Mouse (Mus musculus): Measurements from ENCODE around the gene Sgta.

Sgta gene

DNA sequence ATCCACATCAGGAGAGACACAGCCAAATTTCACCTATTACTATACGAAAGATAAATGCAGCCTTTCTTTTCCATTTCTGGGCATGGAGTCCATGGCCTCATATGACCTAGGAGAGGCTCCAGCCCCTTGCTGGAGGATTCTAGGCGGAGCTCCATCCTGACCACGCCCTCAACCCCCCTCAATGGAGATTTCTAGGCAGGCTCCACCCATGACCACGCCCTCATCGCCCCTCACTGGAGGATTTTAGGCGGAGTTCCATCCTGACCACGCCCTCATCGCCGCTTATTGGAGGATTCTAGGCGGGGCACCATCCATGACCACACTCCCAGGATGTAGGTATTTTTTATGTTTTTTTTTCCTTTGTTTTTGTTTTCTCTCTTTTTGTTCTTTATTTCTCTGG lies 41.7 kb downstream of the Sgta start:
- peak in 1 of 2 experiments; percentile 28 for DNase-seq

DNA sequence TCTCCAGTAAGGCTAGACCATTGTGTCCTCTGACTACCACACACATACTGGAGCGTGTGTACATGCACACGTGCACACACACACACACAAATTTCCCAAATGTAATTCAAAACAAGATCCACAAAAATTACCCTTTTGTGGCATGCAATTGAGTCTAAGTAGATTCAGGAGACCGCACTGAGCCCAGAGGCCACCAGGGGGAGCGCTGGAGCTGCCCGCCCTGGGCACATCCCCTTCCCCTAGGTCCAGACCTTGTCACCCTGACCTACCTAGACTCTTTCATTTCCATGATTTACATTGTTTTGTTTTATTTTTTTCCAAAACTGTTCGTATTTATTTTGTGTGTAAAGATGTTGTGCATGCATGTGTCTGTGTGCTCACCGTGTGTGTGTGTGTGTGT lies 43.3 kb downstream of the Sgta start:
- DNase-seq = peak; percentile 85 to 86

DNA sequence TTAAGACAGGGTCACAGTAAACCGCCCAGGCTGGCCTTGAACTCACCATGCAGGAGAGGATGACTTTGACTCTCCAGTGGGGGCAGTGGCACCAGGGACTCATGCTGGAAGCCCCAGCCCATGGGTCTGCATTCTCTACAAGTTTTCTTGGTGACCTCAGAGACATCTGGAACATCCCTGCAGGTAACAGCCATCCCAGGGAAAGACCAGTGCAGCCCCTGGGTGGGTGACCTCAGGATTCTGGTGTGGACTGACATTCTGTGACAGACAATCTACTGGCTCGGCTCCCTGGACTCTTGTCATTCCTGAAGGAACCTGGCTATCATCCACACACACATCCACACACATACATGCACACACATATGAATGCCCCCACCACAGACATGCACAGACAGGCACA lies 44.3 kb downstream of the Sgta start:
- no peak for DNase-seq

DNA sequence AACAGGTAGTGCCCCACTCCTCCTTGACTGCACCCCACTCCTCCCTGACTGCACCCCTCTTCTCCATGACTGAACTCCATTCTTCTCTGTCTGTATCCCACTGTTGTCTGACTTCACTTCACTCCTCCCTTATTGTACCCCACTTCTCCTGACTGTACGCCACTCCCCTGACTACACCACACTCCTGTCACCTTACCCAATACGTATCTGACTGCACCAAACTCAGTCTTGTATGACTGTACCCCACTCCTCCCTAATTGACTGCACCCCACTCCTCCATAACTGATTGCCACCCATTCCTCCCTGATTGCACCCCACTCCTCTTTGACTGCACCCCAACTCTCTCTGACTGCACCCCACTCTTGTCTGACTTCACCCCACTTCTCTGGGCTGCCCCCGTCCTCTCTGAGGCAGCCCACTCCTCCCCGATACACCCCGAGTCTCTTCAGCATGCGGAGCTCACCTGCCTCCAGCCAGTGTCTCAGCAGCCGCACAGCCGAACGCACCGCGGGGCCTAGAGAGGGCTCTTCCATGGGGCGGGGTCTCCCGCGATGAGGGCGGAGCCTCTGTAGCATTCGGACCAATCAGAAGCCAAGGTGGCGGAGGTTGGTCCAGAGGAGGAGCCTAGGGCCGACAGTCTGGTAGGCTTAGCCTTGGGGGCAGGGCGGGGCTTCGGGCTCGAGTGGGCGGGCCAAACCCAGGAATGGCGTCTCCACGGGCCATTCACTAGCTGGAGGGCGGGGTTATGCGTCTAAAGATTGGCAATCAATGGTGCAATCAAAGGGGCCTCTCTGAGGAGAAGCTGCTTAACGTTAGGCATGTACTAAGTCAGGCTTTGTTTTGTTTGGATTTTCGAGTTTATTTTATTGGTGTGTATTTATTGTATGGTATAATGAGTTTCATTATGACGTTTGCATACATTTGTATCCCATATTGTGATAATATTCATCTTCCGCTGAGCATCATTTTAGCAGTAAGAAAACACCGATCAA lies 45.3 kb downstream of the Sgta start, which contains the start of gene Gng7:
TSS of gene Gng7 (minus strand) at position 553 of the 992 bp plus-strand sequence.
- peak; percentile 94 to 96 for DNase-seq

DNA sequence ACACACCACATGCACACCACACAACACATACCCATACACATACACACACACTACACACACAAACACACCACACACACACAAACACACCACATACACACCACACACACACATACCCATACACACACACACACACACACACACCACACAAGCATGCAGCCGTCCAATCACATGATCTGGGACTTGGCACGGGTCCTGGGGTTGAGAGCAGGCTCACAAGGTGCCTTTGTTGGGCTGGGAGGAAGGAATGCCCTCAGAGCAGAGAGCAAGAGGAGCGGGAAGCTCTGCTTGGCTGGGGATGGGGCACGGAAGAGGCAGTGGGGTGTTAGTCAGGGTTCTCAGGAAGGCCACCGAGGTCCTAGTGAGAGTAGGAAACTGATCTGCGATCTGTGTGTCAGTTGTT lies 49.1 kb downstream of the Sgta start:
- no peak for DNase-seq

DNA sequence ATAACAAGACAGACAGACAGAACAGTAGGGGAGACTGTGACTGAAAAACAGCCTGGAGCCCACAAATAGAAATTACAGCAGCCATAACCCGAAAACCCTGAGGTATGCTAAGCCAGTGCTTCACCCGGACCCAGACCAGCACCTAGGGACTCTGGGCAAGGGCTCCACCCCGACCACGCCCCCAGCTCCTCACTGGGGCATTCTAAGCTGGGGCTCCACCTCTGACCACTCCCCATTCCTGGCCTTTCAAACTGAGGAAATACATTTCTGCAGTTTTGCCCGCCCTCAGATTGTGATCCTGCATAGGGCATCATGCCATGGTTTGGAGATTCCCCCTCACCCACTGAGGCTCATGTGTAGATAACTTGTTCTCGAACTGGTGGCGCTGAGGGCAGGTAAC lies 52.7 kb downstream of the Sgta start:
- no peak for DNase-seq

DNA sequence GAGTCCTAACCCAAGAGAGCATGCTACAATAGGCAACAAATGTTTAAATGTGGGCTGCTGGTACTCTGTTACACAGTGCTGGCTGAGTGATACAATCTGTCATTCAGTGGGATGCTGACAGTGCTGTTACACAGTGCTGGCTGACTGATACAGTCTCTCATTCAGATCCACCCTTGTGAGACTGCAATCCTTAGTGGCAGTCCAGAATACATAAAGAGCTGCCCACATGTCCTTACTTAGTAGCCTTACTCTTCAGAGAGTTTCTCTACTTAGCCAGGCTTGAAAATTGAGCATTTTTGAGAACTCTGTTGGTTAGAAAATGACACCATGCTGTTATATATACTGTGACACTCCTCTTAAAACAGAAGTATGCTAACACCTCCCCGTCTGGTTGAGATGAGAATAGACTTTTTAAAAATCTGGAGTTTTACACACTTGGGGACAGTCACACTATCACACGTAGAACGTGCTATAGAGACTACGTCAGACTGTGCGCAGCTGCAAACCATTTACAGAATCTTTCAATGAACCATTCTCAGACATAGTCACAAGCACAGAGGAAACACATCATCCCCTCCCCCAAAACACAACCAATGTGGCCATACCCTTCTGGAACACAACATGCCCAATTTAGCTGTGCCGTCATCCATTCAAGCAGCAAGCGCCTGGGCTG lies 53.8 kb downstream of the Sgta start:
- DNase-seq = no peak

DNA sequence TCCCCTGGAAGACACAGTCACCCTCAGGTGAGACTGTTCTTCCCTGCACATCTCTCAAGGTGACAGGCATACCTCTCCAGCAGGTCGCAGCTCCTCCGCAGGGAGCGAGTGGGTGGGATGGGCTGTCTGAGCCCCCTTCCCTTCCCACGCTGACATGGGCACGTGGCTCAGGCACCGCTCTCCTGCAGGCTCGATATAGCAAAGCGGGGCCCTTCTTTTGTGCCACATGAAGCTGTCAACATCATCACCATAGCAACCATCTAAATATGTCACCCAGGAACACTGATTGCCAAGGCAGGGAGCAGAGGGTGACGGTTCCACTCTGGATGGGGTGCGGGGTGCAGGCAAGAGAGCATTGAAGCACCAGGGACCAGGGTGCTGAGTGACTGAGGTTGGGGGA lies 58.8 kb downstream of the Sgta start:
- no peak for DNase-seq

DNA sequence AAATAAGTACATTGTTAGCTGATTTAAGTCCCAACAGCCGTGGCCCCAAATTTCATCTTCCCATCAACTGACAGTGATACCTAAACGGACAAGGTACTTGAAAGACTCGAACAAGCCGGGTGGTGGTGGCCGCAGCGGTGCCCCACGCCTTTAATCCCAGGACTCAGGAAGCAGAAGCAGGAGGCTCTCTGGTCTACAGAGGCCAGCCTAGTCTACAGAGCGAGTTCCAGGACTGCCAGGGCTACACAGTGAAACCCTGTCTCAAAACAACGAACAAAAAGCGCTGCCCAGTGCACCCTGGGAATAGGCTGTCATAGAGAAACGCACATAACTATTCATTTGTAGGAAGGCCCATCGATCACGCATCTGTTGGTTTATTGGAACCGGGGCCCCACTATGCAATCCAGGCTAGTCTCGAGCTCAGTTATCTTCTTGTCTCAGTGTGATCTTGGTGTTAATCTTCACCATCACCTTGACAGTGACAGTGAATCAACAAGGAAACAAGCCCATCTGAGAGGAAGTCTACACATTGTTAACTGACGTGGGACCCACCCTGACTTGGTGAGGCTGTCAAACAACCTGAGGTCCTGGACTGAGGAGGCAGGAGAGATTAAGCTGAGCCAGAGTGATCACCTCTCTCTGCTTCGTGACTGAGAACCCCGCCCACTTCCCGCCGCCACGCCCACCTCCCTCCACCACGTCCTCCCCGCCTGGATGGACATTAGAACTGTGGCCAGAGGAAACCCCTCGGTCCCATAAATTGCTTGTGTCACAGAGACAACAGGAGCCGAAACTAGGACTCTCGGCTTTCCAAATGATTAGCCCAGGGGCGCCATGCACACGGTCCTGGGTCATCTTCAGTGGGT lies 59.6 kb downstream of the Sgta start:
- no peak for DNase-seq

DNA sequence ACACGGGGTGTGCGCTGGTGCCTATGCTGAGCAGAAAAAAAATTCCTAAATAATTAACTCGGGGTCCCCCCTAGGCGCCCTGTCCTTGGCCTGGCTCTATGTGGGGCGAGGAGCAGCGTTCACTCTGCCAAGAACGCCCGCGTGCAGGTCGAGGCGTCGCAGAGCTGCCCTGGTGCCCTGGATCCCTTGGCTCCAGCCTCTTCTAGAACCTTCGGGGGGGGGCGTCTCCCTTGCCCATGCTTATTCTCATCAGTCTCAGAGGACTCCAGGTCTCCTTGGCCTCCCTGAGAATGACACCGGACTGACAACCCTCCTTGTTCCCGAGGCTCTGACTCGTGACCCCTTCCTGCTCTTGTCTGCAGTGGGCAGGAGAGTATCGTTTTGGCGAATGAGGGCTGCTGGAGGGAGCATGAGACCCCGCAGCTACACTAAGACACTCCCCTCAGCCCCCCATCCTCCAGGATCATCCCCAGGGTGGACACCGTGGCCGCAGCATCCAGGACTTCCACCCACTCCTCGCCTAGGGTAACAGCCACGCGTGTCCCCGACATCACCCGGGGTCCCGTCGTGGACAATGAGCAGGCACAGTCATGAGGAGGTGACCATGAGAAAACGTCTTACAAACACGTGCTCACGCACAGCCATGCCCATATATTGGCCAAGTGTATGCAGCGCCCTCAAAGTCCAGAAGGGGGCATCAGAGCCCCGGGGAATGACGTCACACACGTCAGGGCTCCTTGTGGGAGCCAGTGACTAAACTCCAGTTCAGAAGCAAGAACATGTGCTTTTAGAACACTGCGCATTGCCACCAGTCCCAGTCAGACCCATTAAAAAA lies 60.4 kb downstream of the Sgta start:
- peak; percentile 93 to 95 for DNase-seq

DNA sequence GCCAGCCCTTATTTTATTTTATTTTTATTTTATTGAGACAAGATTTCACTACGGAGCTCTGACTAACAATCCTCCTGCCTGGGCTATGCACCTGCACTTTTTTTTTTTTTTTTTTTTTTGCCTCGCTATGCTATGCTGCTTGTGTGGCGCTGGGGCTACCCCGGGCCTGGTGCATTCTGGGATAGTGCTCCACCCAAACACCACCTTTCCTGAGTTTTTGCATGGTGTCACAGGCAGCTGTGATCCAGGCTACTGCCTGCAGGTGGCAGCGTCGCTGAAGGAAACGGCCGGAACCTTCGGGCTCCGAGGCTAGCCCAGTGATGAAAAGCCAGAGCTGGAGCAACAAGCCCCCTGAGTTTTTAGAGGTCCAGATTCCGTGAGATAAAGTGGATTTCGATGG lies 61.2 kb downstream of the Sgta start:
- peak; percentile 66 to 68 for DNase-seq

DNA sequence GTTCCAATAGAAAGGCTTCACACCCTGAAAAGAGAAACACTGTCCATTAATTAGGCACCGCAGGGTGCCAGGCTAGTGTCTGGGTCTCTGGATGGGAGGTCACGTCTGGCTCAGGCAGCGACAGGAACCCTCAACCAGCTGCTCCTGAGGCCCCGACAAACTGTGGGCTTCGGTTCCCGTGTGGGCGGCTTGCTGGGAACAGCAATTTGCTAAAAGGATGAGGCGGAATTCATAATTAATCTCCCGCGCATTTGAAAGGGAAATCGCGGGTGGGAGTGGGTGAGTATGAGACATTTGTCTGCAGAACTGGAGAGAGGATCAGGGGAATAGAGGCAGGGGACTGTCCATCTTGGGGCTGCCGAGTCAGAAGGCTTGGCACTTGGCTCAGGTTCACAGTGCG lies 62.0 kb downstream of the Sgta start:
- no peak for DNase-seq

DNA sequence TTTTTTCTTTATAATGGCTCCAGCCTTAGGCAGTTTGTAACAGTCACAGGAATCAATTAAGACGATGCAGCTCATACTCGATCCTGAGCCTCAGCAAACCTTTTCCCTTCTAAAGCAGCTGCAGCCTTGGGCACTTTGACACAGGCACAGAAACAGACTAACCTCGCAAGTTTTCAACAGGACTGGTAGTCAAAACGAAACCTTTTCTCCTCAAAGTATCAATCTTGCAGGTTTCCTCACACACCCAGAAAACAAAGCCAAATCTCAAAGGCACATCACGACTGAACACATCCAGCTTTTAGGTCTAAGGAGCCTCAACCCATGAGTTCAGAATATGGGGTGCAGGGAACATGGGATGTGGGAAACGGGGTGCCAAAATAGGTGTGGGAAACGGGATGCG lies 62.6 kb downstream of the Sgta start:
- DNase-seq = no peak

DNA sequence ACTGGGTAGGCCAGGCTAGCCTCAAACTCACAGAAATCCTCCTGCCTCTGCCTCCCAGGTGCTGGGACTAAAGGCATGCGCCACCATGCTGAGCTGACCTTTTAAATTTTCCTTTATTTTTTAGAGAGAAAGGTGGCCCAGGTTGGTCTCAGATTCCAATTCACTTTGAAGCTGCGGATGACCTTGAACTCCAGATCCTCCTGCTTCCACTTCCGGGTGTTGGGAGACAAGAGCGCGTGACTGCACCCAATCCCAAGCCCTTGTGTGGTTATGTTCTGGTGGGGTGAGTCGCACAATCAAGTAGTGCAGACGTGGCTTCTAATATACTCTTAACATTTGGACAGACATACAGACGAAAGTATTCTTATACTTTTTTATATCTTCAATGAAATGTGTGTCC lies 63.5 kb downstream of the Sgta start:
- no peak for DNase-seq

DNA sequence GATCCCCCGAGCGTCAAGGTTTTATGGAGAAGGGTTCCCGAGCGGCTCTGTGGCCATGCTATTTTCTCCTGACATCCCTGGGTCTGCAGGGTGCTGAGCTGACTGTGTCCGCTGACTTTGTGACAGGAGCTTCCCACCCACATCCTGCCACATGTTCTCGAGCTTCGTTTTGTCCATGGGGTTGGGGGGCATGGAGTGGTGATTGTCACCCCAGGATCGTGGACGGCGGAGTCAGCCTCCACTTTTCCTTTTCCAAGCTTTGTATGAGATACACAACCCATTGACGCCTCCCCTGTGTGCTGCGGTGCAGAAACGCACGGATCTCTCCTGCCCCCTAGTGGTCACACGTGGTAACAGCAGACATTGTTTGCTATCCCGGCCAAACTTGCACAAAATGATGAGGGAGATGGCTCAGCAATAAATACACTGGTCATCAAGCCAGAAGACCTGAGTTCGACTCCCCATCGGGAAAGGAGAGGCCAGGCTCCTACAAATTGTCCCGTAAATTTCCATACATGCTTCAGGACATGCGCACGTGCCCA lies 64.8 kb downstream of the Sgta start:
- peak; percentile 87 to 88 for DNase-seq

DNA sequence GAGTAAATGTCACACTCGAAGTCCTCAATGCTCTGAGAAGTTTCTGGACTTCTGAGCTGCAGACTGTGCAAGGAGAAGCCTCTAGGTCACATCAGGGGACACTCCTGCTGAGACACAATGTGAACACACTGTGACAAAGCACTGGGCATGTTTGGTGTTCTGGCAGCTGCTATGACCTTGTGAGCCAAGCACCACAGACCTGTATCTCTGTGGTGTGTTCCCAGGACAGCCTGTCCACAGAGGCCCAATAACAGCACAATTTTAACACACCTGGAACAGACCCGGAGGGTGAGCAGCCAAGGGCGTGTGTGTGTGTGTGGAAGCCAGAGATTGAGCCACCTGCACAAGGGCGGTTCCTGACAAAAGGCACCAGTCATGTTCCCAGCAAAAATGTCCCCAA lies 65.4 kb downstream of the Sgta start:
- DNase-seq = no peak

All from B cell, adult 2 months (primary cell).